Mouse (Mus musculus) heart, adult 2 months (tissue): ENCODE results near the gene Atf1.

Source experiments
- CTCF ChIP-seq: fragments of 200-600 bp; IDR thresholded peaks from 2 replicates; pipeline ENCODE4 v1.8.1; 2022; ENCODE audit warnings: antibody characterized with exemption, mild to moderate bottlenecking, moderate library complexity
- POLR2A ChIP-seq: fragments of 200-500 bp; IDR thresholded peaks from 2 replicates; pipeline ENCODE4 v1.6.1; 2011; ENCODE audit warnings: mild to moderate bottlenecking, low read depth, low read length, control low read depth; ENCODE audit not compliant: insufficient read depth

GRCm38 (mm10) chr15:100183510-100183909, 44.1 kb upstream of the Atf1 start:
- TF ChIP-seq POLR2A (no peak), CTCF (no peak)
